Mouse (Mus musculus): ENCODE results near the gene Zfp74. TPM values are rescaled to one million over a fixed set of nuclear protein-coding genes. Genes with fewer than 3 reads are reported as not detected.
A peak's percentile ranks its signal among the peaks of the same experiment; 100 is the strongest.

Zfp74 gene
- polyA plus RNA-seq, 1 experiment, result 1.5 TPM

DNA sequence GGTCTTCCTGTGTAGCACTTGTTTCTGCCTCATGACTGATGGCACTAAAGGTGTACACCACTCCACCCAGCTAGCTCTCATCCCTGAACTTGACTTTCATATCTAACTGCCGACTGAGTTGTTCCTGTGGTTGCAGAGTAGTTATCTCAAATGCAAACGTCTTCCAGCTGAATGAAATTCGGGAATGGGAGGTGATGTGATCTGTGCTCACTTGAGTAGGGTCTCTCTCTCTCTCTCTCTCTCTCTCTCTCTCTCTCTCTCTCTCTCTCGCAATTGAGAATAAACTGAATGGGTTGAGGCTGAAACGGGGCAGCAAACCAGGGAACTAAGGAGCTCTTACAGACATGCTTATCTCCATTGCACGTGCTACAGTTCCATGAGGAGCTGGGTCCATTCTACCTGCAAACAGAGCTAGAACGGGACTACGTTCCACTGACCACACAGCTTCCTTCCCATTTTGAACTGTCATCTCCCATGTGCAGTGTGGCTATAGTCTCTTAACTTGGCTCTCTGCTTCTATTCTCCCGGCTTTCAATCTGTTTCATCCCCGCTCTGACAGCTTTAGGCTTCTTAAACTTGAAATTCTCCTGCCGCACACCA is 4.3 kb upstream of the Zfp74 start:
- Histone ChIP-seq H3K4me2 (ENCODE audit: low read depth) (no peak overlapping the region), H3K4me3 (no peak overlapping the region), H3K27me3 (ENCODE audit: control insufficient read depth, insufficient read depth, insufficient read length) (no peaks in the 10 kb centered on the region), H3ac (ENCODE audit: control insufficient read depth, insufficient read length) (no peak overlapping the region), H3K79me2 (ENCODE audit: control insufficient read depth, insufficient read depth) (no peaks in the 10 kb centered on the region), H3K36me3 (ENCODE audit: control insufficient read depth, insufficient read depth) (no peaks in the 10 kb centered on the region)
- no peak for TF ChIP-seq TCF12 (IDR thresholded peaks at IDR 0.05; ENCODE audit: insufficient read depth, poor library complexity, severe bottlenecking)
- TF ChIP-seq MYOG (IDR thresholded peaks at IDR 0.05; ENCODE audit: control insufficient read depth in 1 of 3, insufficient read depth in 1 of 3, insufficient read length in 2 of 3, low read depth in 2 of 3), result no peak
- TF ChIP-seq POLR2AphosphoS2 (IDR thresholded peaks at IDR 0.05; ENCODE audit: insufficient read length, low read depth), result no peak
- no peak for TF ChIP-seq E2F4 (IDR thresholded peaks at IDR 0.05; ENCODE audit: insufficient read depth)
- no peak for TF ChIP-seq TCF3 (IDR thresholded peaks at IDR 0.05; ENCODE audit: insufficient read length, low read depth)
- no peak for TF ChIP-seq SRF (IDR thresholded peaks at IDR 0.05; ENCODE audit: control insufficient read depth, insufficient read length, low read depth)
- TF ChIP-seq POLR2A (IDR thresholded peaks at IDR 0.05; ENCODE audit: insufficient read length, low read depth), result no peak
- no peak for TF ChIP-seq USF1 (IDR thresholded peaks at IDR 0.05; ENCODE audit: low read depth)
- TF ChIP-seq MAX (IDR thresholded peaks at IDR 0.05; ENCODE audit: low read depth), result no peak
- no peak for TF ChIP-seq MYOD1 (IDR thresholded peaks at IDR 0.05; ENCODE audit: control insufficient read depth in 1 of 3, insufficient read length in 2 of 3, low read depth in 2 of 3)
- no peak for TF ChIP-seq REST (IDR thresholded peaks at IDR 0.05; ENCODE audit: insufficient read depth, insufficient read length)
- TF ChIP-seq CEBPB (IDR thresholded peaks at IDR 0.05; ENCODE audit: insufficient read depth, poor library complexity, severe bottlenecking), result no peak

GRCm38 (mm10) chr7:29956257-29956656 is 2.4 kb upstream of the Zfp74 start:
- Histone ChIP-seq H3K79me2 (ENCODE audit: control insufficient read depth, insufficient read depth) (no peaks in the 10 kb centered on the region), H3K4me2 (ENCODE audit: low read depth) (peak overlapping the region; percentile 55), H3K4me3 (no peak overlapping the region), H3K36me3 (ENCODE audit: control insufficient read depth, insufficient read depth) (no peaks in the 10 kb centered on the region), H3K27me3 (ENCODE audit: control insufficient read depth, insufficient read depth, insufficient read length) (no peaks in the 10 kb centered on the region), H3ac (ENCODE audit: control insufficient read depth, insufficient read length) (no peak overlapping the region)
- no peak for TF ChIP-seq POLR2A (IDR thresholded peaks at IDR 0.05; ENCODE audit: insufficient read length, low read depth)

GRCm38 (mm10) chr7:29954731-29955130 is 842 bp upstream of the Zfp74 start:
- H3K36me3 ChIP-seq (ENCODE audit: control insufficient read depth, insufficient read depth), result no peaks in the 10 kb centered on the region
- no peak overlapping the region for H3ac ChIP-seq (ENCODE audit: control insufficient read depth, insufficient read length)
- H3K4me2 ChIP-seq (ENCODE audit: low read depth), result peak overlapping the region; percentile 94
- peak overlapping the region; percentile 43 for H3K4me3 ChIP-seq
- H3K79me2 ChIP-seq (ENCODE audit: control insufficient read depth, insufficient read depth), result no peaks in the 10 kb centered on the region
- H3K27me3 ChIP-seq (ENCODE audit: control insufficient read depth, insufficient read depth, insufficient read length), result no peaks in the 10 kb centered on the region
- TF ChIP-seq E2F4 (IDR thresholded peaks at IDR 0.05; ENCODE audit: insufficient read depth) (no peak), MAX (IDR thresholded peaks at IDR 0.05; ENCODE audit: low read depth) (no peak), TCF12 (IDR thresholded peaks at IDR 0.05; ENCODE audit: insufficient read depth, poor library complexity, severe bottlenecking) (no peak), MYOG (IDR thresholded peaks at IDR 0.05; ENCODE audit: control insufficient read depth in 1 of 3, insufficient read depth in 1 of 3, insufficient read length in 2 of 3, low read depth in 2 of 3) (no peak), USF1 (IDR thresholded peaks at IDR 0.05; ENCODE audit: low read depth) (no peak), POLR2A (IDR thresholded peaks at IDR 0.05; ENCODE audit: insufficient read length, low read depth) (no peak), SRF (IDR thresholded peaks at IDR 0.05; ENCODE audit: control insufficient read depth, insufficient read length, low read depth) (no peak), MYOD1 (IDR thresholded peaks at IDR 0.05; ENCODE audit: control insufficient read depth in 1 of 3, insufficient read length in 2 of 3, low read depth in 2 of 3) (no peak), POLR2AphosphoS2 (IDR thresholded peaks at IDR 0.05; ENCODE audit: insufficient read length, low read depth) (no peak), REST (IDR thresholded peaks at IDR 0.05; ENCODE audit: insufficient read depth, insufficient read length) (no peak), TCF3 (IDR thresholded peaks at IDR 0.05; ENCODE audit: insufficient read length, low read depth) (no peak), CEBPB (IDR thresholded peaks at IDR 0.05; ENCODE audit: insufficient read depth, poor library complexity, severe bottlenecking) (no peak)

DNA sequence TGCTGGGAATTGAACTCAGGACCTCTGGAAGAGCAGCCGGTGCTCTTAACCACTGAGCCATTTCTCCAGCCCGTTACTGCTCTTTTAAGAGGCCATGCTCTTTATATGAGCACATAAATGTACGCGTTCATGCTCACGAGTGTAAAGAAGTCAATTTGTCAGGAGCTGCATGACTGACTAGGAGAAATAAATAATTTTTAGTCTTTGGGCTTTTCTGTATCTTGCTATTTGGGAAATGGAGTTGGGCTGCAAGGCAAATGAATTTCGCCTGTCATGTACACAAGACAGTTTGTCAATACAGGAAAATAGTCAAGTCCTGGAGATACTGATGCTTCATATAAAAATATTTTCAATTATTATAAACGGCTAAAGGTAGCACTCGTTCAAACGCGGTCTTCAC is 803 bp downstream of the Zfp74 start:
- Histone ChIP-seq H3K79me2 (ENCODE audit: control insufficient read depth, insufficient read depth) (no peaks in the 10 kb centered on the region), H3K4me3 (peak overlapping the region; percentile 43), H3K4me2 (ENCODE audit: low read depth) (peak overlapping the region; percentile 94), H3K36me3 (ENCODE audit: control insufficient read depth, insufficient read depth) (no peaks in the 10 kb centered on the region), H3ac (ENCODE audit: control insufficient read depth, insufficient read length) (peak overlapping the region; percentile 20), H3K27me3 (ENCODE audit: control insufficient read depth, insufficient read depth, insufficient read length) (no peaks in the 10 kb centered on the region)
- TF ChIP-seq MYOG (IDR thresholded peaks at IDR 0.05; ENCODE audit: control insufficient read depth in 1 of 3, insufficient read depth in 1 of 3, insufficient read length in 2 of 3, low read depth in 2 of 3) (no peak), SRF (IDR thresholded peaks at IDR 0.05; ENCODE audit: control insufficient read depth, insufficient read length, low read depth) (no peak), POLR2AphosphoS2 (IDR thresholded peaks at IDR 0.05; ENCODE audit: insufficient read length, low read depth) (no peak), CEBPB (IDR thresholded peaks at IDR 0.05; ENCODE audit: insufficient read depth, poor library complexity, severe bottlenecking) (no peak), POLR2A (IDR thresholded peaks at IDR 0.05; ENCODE audit: insufficient read length, low read depth) (no peak), E2F4 (IDR thresholded peaks at IDR 0.05; ENCODE audit: insufficient read depth) (no peak)

DNA sequence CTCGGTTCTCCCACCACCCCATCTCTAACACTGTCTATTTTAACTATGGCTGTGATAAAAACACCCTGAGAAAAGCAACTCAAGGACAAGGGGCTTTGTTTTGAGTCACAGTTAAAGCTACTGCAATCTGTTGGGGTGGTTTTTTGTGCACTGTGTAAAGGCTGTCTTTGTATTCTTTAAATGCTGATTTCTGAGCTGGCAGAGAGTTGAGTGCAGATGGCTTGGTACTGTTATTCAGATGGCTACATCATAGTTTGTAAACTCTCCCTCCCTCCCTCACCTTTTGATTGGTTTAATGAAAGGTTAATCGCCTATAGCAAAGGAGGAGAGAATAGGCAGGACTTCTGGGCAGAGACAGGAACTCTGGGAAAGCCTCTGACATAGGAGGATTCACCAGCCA is 9.7 kb downstream of the Zfp74 start:
- H3K4me3 ChIP-seq, result no peak overlapping the region
- H3K36me3 ChIP-seq (ENCODE audit: control insufficient read depth, insufficient read depth), result no peaks in the 10 kb centered on the region
- H3K27me3 ChIP-seq (ENCODE audit: control insufficient read depth, insufficient read depth, insufficient read length), result no peaks in the 10 kb centered on the region
- no peak overlapping the region for H3ac ChIP-seq (ENCODE audit: control insufficient read depth, insufficient read length)
- TF ChIP-seq USF1 (IDR thresholded peaks at IDR 0.05; ENCODE audit: low read depth) (no peak), TCF3 (IDR thresholded peaks at IDR 0.05; ENCODE audit: insufficient read length, low read depth) (no peak), MYOD1 (IDR thresholded peaks at IDR 0.05; ENCODE audit: control insufficient read depth in 1 of 3, insufficient read length in 2 of 3, low read depth in 2 of 3) (no peak)
- H3K4me2 ChIP-seq (ENCODE audit: low read depth), result no peak overlapping the region
- no peaks in the 10 kb centered on the region for H3K79me2 ChIP-seq (ENCODE audit: control insufficient read depth, insufficient read depth)
